ENCODE assay signal across 25 mouse cellular contexts in the genomic region with DNA sequence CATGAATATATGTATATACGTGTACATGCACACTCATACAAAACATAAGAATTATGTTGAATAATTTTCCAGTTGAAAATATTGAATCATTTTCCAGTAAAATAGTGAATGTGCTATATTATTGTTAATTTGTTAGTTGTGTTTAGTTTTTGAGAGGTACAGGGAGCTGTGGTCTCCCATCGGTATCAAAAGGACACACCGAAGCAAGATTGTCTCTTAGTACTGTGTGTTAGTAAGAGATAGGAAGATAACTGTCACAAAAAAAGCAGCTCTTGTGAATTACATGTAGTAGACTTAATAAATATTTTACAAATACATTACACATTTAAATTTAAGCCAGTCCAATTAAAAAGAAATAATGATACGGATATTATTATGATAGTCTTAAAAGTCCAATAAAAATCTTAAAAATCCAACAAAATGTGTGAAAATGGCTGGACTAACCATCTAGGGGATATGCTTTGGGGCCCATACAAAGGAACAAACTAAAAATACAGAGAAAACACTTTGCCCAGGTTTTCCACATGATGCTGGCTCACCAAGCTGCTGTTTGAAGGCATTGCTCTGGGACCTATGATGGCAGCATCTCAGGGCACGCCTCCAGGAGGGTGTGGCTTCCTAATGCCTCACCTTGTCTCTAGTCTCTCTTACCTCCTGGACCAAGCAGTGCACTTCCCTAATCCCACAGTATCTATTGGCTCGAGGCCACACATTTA.
DNase-seq lines count a peak whose midpoint lies in the region; ATAC-seq and TF ChIP-seq lines count a peak whose summit lies in the region.
"Had no signal": no experiment of that assay in that cellular context is flagged by ENCODE, and none has a peak within 500 bp of the region (broad histone marks: within the 10 kb centered on the region; RNA-seq: fewer than 3 reads in every experiment).

No protein-coding gene starts in this region.

- no peaks in the 10 kb centered on the region for H3K4me1 ChIP-seq in midbrain, embryonic 13.5 days (replicated peaks)
- H3K4me1 ChIP-seq in midbrain, postnatal 0 days (ENCODE audit: insufficient read depth, low read length) = no peaks in the 10 kb centered on the region
- H3K4me1 ChIP-seq in liver, embryonic 14.5 days (replicated peaks; ENCODE audit: control insufficient read depth in 2 of 2, insufficient read depth in 2 of 2, low read length in 1 of 2) = peaks cover 0 to 9% of the 10 kb centered on the region in 2 experiments; a peak in 3 of 4 replicates
- H3K4me1 ChIP-seq in lung, adult 2 months (ENCODE audit: control insufficient read depth, insufficient read depth, low read length) = peaks cover 3% of the 10 kb centered on the region; the same call in 1 of the 2 replicates
- H3K4me1 ChIP-seq: embryonic facial prominence, embryonic 12.5 days; forebrain, embryonic 15.5 days; hindbrain, embryonic 12.5 days; lung, embryonic 15.5 days; midbrain, embryonic 12.5 days had no signal

- no peak for DNase-seq in midbrain, postnatal 0 days (ENCODE audit: low spot score)
- DNase-seq in liver, embryonic 14.5 days (ENCODE audit: low read depth in 3 of 3, low spot score in 3 of 3) = no peak
- no peak for DNase-seq in lung, adult 2 months
- no peak for DNase-seq in left cerebral cortex, adult 18-20 months (ENCODE audit: low spot score in 2 of 2)
- DNase-seq: adrenal gland, adult 2 months; cerebellum, adult 2 months; gastrocnemius, postnatal 10 days; heart, adult 18-20 months; kidney, adult 11 months; kidney, postnatal 4 days; lung, postnatal 4 days; thymus, adult 2 months; thymus, postnatal 4 days had no signal

- peak overlapping the region; percentile 9; the same call in 1 of the 2 replicates for H3K27ac ChIP-seq in midbrain, embryonic 13.5 days
- H3K27ac ChIP-seq in midbrain, postnatal 0 days (ENCODE audit: low read depth, low read length) = no peak overlapping the region
- no peak overlapping the region for H3K27ac ChIP-seq in liver, embryonic 14.5 days
- H3K27ac ChIP-seq: embryonic facial prominence, embryonic 12.5 days; forebrain, embryonic 15.5 days; heart, embryonic 13.5 days; hindbrain, embryonic 12.5 days; left cerebral cortex, adult 2 months; lung, embryonic 15.5 days; midbrain, embryonic 12.5 days; stomach, postnatal 0 days had no signal

- no peak for TF ChIP-seq CTCF in midbrain, postnatal 0 days (IDR thresholded peaks at IDR 0.05)
- no peak for TF ChIP-seq CTCF in liver, embryonic 14.5 days (IDR thresholded peaks at IDR 0.05; ENCODE audit: low read depth)
- TF ChIP-seq CTCF in lung, adult 2 months (IDR thresholded peaks at IDR 0.05; ENCODE audit: insufficient read depth, low read length) = no peak

- no peaks in the 10 kb centered on the region for H3K27me3 ChIP-seq in midbrain, embryonic 13.5 days
- H3K27me3 ChIP-seq in midbrain, postnatal 0 days (ENCODE audit: insufficient read depth, low read length) = no peaks in the 10 kb centered on the region
- no peaks in the 10 kb centered on the region for H3K27me3 ChIP-seq in liver, embryonic 14.5 days (ENCODE audit: control insufficient read depth, insufficient read depth, low read length)
- H3K27me3 ChIP-seq: embryonic facial prominence, embryonic 12.5 days; forebrain, embryonic 15.5 days; heart, embryonic 13.5 days; hindbrain, embryonic 12.5 days; lung, embryonic 15.5 days; midbrain, embryonic 12.5 days had no signal

- whole genome bisulfite sequencing in midbrain, embryonic 13.5 days = 83% methylated on average over 6 of the region's 6 CpGs
- 74% methylated on average over 6 of the region's 6 CpGs for WGBS in midbrain, postnatal 0 days
- 45% methylated on average over 6 of the region's 6 CpGs for WGBS in liver, embryonic 14.5 days (ENCODE audit: insufficient replicate concordance)
- WGBS in lung, adult 2 months = 84% methylated on average over 6 of the region's 6 CpGs

- H3K4me2 ChIP-seq in midbrain, embryonic 13.5 days (replicated peaks) = no peak overlapping the region
- no peak overlapping the region for H3K4me2 ChIP-seq in midbrain, postnatal 0 days (ENCODE audit: low read depth, low read length, poor library complexity, severe bottlenecking)
- H3K4me2 ChIP-seq in liver, embryonic 14.5 days (ENCODE audit: low read depth) = no peak overlapping the region
- H3K4me2 ChIP-seq: embryonic facial prominence, embryonic 12.5 days; forebrain, embryonic 15.5 days; heart, embryonic 13.5 days; hindbrain, embryonic 12.5 days; lung, embryonic 15.5 days; midbrain, embryonic 12.5 days had no signal

- 0 out of 2 replicates have a peak, but pooled peaks have one; percentile 51 for TF ChIP-seq EP300 in liver, embryonic 14.5 days (IDR thresholded peaks at IDR 0.05; ENCODE audit: low read depth)

- no peaks in the 10 kb centered on the region for H3K9me3 ChIP-seq in midbrain, embryonic 13.5 days
- no peaks in the 10 kb centered on the region for H3K9me3 ChIP-seq in midbrain, postnatal 0 days (ENCODE audit: low read length)
- no peaks in the 10 kb centered on the region for H3K9me3 ChIP-seq in liver, embryonic 14.5 days (ENCODE audit: control insufficient read depth, low read length)
- H3K9me3 ChIP-seq: embryonic facial prominence, embryonic 12.5 days; forebrain, embryonic 15.5 days; heart, embryonic 13.5 days; hindbrain, embryonic 12.5 days; lung, embryonic 15.5 days; midbrain, embryonic 12.5 days had no signal

- H3K9ac ChIP-seq in midbrain, embryonic 13.5 days (replicated peaks) = no peak overlapping the region
- no peak overlapping the region for H3K9ac ChIP-seq in midbrain, postnatal 0 days (replicated peaks; ENCODE audit: low read length, poor library complexity, severe bottlenecking)
- no peak overlapping the region for H3K9ac ChIP-seq in liver, embryonic 14.5 days (replicated peaks)
- H3K9ac ChIP-seq: embryonic facial prominence, embryonic 12.5 days; forebrain, embryonic 15.5 days; heart, embryonic 13.5 days; hindbrain, embryonic 12.5 days; lung, embryonic 15.5 days; midbrain, embryonic 12.5 days had no signal

- ATAC-seq in midbrain, embryonic 13.5 days = peak; percentile 17; the same call in 1 of the 2 replicates
- ATAC-seq in midbrain, postnatal 0 days (ENCODE audit: low FRiP score) = no peak
- ATAC-seq in erythroblast, adult 5-6 weeks (replicated peaks; ENCODE audit: low FRiP score, poor library complexity, severe bottlenecking) = peak; percentile 60; the same call in 1 of the 2 replicates
- peak; percentile 68; the same call in 1 of the 2 replicates for ATAC-seq in liver, embryonic 14.5 days (ENCODE audit: insufficient read depth)
- no peak for ATAC-seq in granulocyte monocyte progenitor cell, adult 5-6 weeks (replicated peaks; ENCODE audit: poor library complexity, severe bottlenecking)
- ATAC-seq: forebrain, embryonic 15.5 days had no signal

- H3K4me3 ChIP-seq in midbrain, embryonic 13.5 days (replicated peaks) = no peak overlapping the region
- no peak overlapping the region for H3K4me3 ChIP-seq in midbrain, postnatal 0 days (ENCODE audit: low read depth, low read length)
- no peak overlapping the region for H3K4me3 ChIP-seq in liver, embryonic 14.5 days (ENCODE audit: insufficient read depth in 1 of 2, low read depth in 2 of 2, low read length in 2 of 2)
- no peak overlapping the region for H3K4me3 ChIP-seq in lung, adult 2 months (replicated peaks; ENCODE audit: extremely low read depth, low read depth, low read length)
- H3K4me3 ChIP-seq: embryonic facial prominence, embryonic 12.5 days; erythroblast, embryonic 14.5 days; forebrain, embryonic 15.5 days; heart, embryonic 13.5 days; hindbrain, embryonic 12.5 days; left cerebral cortex, adult 2 months; lung, embryonic 15.5 days; midbrain, embryonic 12.5 days had no signal

- TF ChIP-seq POLR2A in lung, adult 2 months (IDR thresholded peaks at IDR 0.05; ENCODE audit: borderline replicate concordance, extremely low read depth, low read depth, low read length) = no peak

- no peaks in the 10 kb centered on the region for H3K36me3 ChIP-seq in midbrain, embryonic 13.5 days
- no peaks in the 10 kb centered on the region for H3K36me3 ChIP-seq in midbrain, postnatal 0 days (ENCODE audit: insufficient read depth, low read length)
- no peaks in the 10 kb centered on the region for H3K36me3 ChIP-seq in liver, embryonic 14.5 days (replicated peaks; ENCODE audit: control insufficient read depth, insufficient read depth, low read depth)
- H3K36me3 ChIP-seq: embryonic facial prominence, embryonic 12.5 days; forebrain, embryonic 15.5 days; heart, embryonic 13.5 days; hindbrain, embryonic 12.5 days; lung, embryonic 15.5 days; midbrain, embryonic 12.5 days had no signal

Comparison
In these comparisons a context has a peak if more than half of its experiments do, and no peak if none do; other contexts are left out.
1. ATAC-seq: peak in midbrain, embryonic 13.5 days (single experiment), erythroblast, adult 5-6 weeks (single experiment) and liver, embryonic 14.5 days (single experiment); none in midbrain, postnatal 0 days (single experiment) and granulocyte monocyte progenitor cell, adult 5-6 weeks (single experiment).